ENCODE assay signal across 1 mouse cellular context in the genomic region with DNA sequence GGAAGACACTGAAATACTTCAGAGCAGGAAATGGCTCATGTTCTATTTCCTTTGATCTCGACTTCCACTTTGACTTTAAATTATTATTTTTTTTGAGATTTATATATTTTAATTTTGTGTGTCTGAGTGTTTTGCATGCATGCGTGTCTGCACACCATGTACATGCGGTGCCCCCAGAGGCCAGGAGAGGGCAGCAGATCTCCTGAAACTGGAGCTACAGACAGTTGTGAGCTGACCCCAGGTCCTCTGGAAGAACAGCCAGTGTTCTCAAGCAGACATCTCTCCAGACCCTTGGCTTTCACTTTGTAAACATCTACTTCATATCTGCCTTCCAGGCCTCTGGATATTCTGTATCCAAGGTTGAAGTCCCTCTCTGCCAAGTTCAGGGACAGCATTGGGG.
TF ChIP-seq lines count a peak whose summit lies in the region.

No protein-coding gene starts in this region.

TF ChIP-seq in C2C12, 6 proteins besides CTCF, POLR2A, EP300 and RAD21 (continued from another document):
- TF ChIP-seq MAX (IDR thresholded peaks at IDR 0.05) (no peak), MYOG (IDR thresholded peaks at IDR 0.05; ENCODE audit: control insufficient read depth, extremely low read depth, insufficient read length) (no peak)
